Mouse (Mus musculus) liver, embryonic 13.5 days (tissue): Measurements from ENCODE around the gene Shank1. TPM values are rescaled to one million over a fixed set of nuclear protein-coding genes. Genes with fewer than 3 reads are reported as not detected.

Experiments used
- ATAC-seq: fragments of 200-750 bp; cut with Nextera tagmentation; 2 replicates; pipeline ENCODE4 v1.8.0; 2017; ENCODE audit warnings: low read depth, mild to moderate bottlenecking, moderate number of reproducible peaks, moderate library complexity
- DNase-seq: peaks from one replicate; pipeline ENCODE4 v3.0.0; 2022
- H3K27ac ChIP-seq: fragments of 300-500 bp; sonication (generic); 2 replicates; pipeline ENCODE4 v1.5.1; 2015; ENCODE audit warnings: moderate library complexity, mild to moderate bottlenecking, inconsistent platforms
- H3K27me3 ChIP-seq: fragments of 300-500 bp; sonication (generic); 2 replicates; pipeline ENCODE4 v1.6.1; 2015; ENCODE audit warnings: mild to moderate bottlenecking, inconsistent platforms
- H3K36me3 ChIP-seq: fragments of 300-500 bp; sonication (generic); 2 replicates; pipeline ENCODE4 v1.6.1; 2015; ENCODE audit warnings: mild to moderate bottlenecking, inconsistent platforms
- H3K4me1 ChIP-seq: fragments of 300-500 bp; sonication (generic); replicated peaks from 2 replicates; pipeline ENCODE4 v1.6.1; 2015; ENCODE audit warnings: inconsistent platforms
- H3K4me2 ChIP-seq: fragments of 300-500 bp; sonication (generic); 2 replicates; pipeline ENCODE4 v1.6.1; 2015; ENCODE audit warnings: inconsistent platforms, mild to moderate bottlenecking, moderate library complexity
- H3K4me3 ChIP-seq: fragments of 300-500 bp; sonication (generic); replicated peaks from 2 replicates; pipeline ENCODE4 v1.5.1; 2015; ENCODE audit warnings: mild to moderate bottlenecking, inconsistent platforms
- H3K9ac ChIP-seq: fragments of 300-500 bp; sonication (generic); 2 replicates; pipeline ENCODE4 v1.6.1; 2015; ENCODE audit warnings: mild to moderate bottlenecking, inconsistent platforms
- H3K9me3 ChIP-seq: fragments of 300-500 bp; sonication (generic); replicated peaks from 2 replicates; pipeline ENCODE4 v1.6.1; 2016; ENCODE audit warnings: inconsistent platforms
- WGBS: fragments of 180-500 bp; shearing (Covaris S2); methylation state at CpG from one replicate; pipeline ENCODE4 v1.1.7; 2015; ENCODE audit not compliant: insufficient replicate concordance; 5-methylcytosine and 5-hydroxymethylcytosine counted together
- polyA plus RNA-seq: library from polyadenylated mRNA; unstranded; fragments of >200 nt; fragmentation: Nextera tagmentation; extraction: Ambion mirVana; gene quantifications from 2 replicates; pipeline ENCODE4 v1.2.1, GENCODE M21; 2015

Gene Shank1
- polyA plus RNA-seq, 1 experiment from 2014 or later: 0.06 TPM

DNA sequence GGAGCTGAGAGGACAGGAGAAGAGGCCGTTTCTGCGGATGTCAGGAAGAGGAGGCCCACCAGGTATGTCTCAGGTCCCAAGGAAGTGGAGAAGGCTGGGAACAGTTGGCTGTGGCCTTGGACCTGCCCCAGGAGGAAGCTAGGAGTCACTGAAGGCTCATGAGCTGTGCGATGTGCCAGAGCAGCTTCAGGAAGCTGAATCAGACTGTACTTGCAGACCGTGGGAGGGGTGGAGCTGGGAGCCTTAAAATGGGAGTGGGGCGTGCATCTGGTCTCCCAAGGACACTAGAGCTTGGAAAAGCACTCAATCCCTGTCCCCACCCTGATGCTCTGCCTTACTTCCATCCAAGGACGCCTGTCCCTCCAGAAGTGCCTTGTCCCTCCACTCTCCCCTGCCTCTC lies 16.6 kb downstream of the Shank1 start:
- Histone ChIP-seq H3K27me3 (peaks cover 25% of the 10 kb centered on the region; the same call in 1 of the 2 replicates), H3K9me3 (no peaks in the 10 kb centered on the region), H3K9ac (no peak overlapping the region), H3K4me3 (no peak overlapping the region), H3K27ac (no peak overlapping the region), H3K4me1 (no peaks in the 10 kb centered on the region), H3K36me3 (no peaks in the 10 kb centered on the region), H3K4me2 (no peak overlapping the region)
- DNase-seq: no peak
- WGBS: 33% methylated on average over 6 of the region's 6 CpGs
- ATAC-seq: no peak

GRCm38 (mm10) chr7:44332336-44332735 lies 22.3 kb downstream of the Shank1 start:
- Histone ChIP-seq H3K9me3 (no peaks in the 10 kb centered on the region), H3K4me3 (no peak overlapping the region), H3K27me3 (peaks cover 54% of the 10 kb centered on the region), H3K27ac (no peak overlapping the region), H3K9ac (no peak overlapping the region), H3K36me3 (no peaks in the 10 kb centered on the region), H3K4me2 (no peak overlapping the region), H3K4me1 (no peaks in the 10 kb centered on the region)
- no peak for DNase-seq
- no peak for ATAC-seq
- WGBS: 30% methylated on average over 3 of the region's 3 CpGs

- no peaks in the 10 kb centered on the region for H3K9me3 ChIP-seq
- H3K4me2 ChIP-seq: no peak overlapping the region
- H3K4me1 ChIP-seq: no peaks in the 10 kb centered on the region
- H3K27ac ChIP-seq: no peak overlapping the region
- H3K36me3 ChIP-seq: no peaks in the 10 kb centered on the region
- no peak overlapping the region for H3K9ac ChIP-seq
- no peak for ATAC-seq
- H3K27me3 ChIP-seq: peaks cover 65% of the 10 kb centered on the region
- DNase-seq: no peak
- 54% methylated on average over 14 of the region's 14 CpGs for WGBS
- H3K4me3 ChIP-seq: no peak overlapping the region
Measured at GRCm38 (mm10) chr7:44334139-44334538, 24.1 kb downstream of the Shank1 start.

DNA sequence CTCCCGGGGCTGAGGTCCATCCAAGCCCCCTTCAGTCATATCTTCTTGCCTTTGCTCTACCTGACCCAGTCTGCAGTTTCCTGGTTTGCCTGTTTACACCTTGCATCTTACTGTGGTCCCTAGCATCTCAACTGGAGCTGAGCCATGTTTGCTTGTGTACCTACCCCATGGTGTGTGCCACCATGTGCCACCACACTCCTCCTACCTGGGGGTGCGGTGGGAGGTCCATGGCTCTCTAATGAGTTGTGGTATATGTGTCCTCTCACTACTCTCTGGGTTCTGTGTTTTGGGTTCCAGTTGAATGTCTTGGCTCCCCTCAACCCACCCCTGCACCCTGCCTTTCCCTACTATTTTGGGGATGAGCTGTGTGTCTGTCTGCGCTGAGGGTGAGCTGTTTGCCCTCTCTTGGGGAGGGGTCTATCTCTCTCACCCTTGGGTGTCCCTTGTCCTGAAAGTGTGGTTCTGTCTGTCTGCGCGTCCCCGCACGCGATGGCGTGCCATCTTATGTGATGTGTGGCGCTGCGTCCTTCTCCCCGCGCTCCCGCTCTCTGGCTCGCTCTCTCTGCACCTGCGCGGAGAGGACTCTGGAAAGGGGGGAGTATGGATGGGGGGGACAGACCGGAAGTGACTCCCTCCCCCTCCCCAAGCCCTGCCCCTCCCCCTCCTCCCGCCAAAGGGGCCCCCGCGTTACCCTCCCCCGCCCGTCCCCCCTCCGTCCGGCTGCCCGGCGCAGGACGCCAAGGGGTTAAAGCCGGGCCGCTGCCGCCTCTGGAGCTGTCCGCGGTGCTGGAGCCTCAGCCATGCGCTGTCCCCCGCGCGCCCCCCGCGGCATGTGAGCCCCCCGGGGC lies 25.2 kb downstream of the Shank1 start:
- Histone ChIP-seq H3K9me3 (no peaks in the 10 kb centered on the region), H3K27ac (no peak overlapping the region), H3K27me3 (peaks cover 76% of the 10 kb centered on the region), H3K4me2 (peak overlapping the region; percentile 46), H3K4me1 (no peaks in the 10 kb centered on the region), H3K9ac (no peak overlapping the region), H3K4me3 (peak overlapping the region; percentile 26), H3K36me3 (no peaks in the 10 kb centered on the region)
- no peak for DNase-seq
- no peak for ATAC-seq
- 5% methylated on average over 33 of the region's 40 CpGs for WGBS

- Histone ChIP-seq H3K27me3 (peaks cover 85% of the 10 kb centered on the region), H3K27ac (no peak overlapping the region), H3K36me3 (no peaks in the 10 kb centered on the region), H3K4me3 (peak overlapping the region; percentile 26), H3K4me1 (no peaks in the 10 kb centered on the region), H3K9me3 (no peaks in the 10 kb centered on the region), H3K9ac (no peak overlapping the region), H3K4me2 (peak overlapping the region; percentile 46)
- WGBS: 5% methylated on average over 52 of the region's 54 CpGs
- DNase-seq: no peak
- no peak for ATAC-seq
Measured at GRCm38 (mm10) chr7:44336046-44337021, 26.3 kb downstream of the Shank1 start.

DNA sequence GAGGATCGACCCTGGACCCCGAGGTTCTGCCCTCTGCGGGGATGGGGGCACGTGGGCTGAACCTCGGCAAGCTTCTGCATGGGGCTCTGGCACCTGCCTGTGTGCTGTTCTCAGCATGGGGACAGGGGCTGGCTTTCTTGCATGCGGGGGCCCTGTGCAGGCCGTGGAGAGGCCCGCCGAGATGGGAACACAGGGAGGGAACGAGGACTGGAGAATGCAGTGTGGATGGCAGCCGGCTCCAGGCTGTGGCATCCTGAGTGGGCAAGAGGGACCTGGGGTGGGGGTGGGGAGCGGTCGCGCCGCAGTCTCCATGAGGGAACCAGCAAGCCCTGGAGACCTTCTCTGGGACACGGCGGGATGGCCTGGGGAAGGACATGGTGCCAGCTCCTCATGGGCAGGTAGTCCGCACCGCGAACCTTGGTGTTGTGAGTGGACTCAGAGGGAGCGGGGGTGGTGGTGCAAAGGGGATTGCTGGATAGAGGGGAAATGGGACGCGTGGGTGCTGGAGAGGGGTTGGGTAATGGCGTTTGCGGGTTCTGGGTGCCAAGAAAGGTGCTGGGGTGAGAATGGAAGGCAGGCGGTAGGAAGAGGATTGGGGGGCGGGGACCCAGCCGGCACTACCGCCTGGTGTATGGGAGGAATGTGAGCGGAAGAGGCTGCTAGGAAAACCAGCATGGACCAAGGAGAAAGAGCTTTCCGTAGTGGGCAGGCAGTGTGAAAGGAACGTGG lies 27.2 kb downstream of the Shank1 start:
- no peak overlapping the region for H3K4me2 ChIP-seq

GRCm38 (mm10) chr7:44340226-44340625 lies 30.2 kb downstream of the Shank1 start:
- WGBS: 44% methylated on average over 6 of the region's 6 CpGs
- Histone ChIP-seq H3K9me3 (no peaks in the 10 kb centered on the region), H3K4me2 (no peak overlapping the region), H3K36me3 (no peaks in the 10 kb centered on the region), H3K4me3 (no peak overlapping the region), H3K27ac (no peak overlapping the region), H3K9ac (no peak overlapping the region), H3K4me1 (no peaks in the 10 kb centered on the region), H3K27me3 (peaks cover 84% of the 10 kb centered on the region)
- ATAC-seq (no peak), DNase-seq (no peak)

More for the DNA sequence above, 27.2 kb downstream of the Shank1 start:
- DNase-seq (no peak), ATAC-seq (no peak)
- Histone ChIP-seq H3K27me3 (peaks cover 90% of the 10 kb centered on the region), H3K4me1 (no peaks in the 10 kb centered on the region), H3K27ac (no peak overlapping the region), H3K4me3 (no peak overlapping the region), H3K9me3 (no peaks in the 10 kb centered on the region), H3K9ac (no peak overlapping the region), H3K36me3 (no peaks in the 10 kb centered on the region)
- WGBS: 5% methylated on average over 32 of the region's 32 CpGs

DNA sequence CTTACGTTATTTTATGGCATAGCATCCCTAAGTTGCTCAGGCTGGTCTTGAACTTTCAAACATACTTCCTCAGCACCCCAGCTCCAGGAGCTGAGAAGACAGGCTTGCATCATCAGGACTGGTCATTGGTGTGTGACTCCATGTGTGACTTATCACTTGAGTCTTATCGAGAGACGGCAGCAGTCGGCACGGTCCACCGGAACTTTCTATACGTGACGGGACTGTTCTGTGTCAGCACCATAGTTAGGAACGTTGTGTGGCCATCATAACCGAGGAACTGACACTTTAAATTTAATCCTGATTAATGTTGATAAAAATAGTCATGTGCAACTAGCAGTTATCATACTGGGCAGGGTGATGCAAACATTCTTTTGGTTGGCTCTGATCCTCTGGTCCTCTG lies 31.1 kb downstream of the Shank1 start:
- 77% methylated on average over 10 of the region's 10 CpGs for WGBS
- ATAC-seq: no peak
- Histone ChIP-seq H3K27me3 (peaks cover 79% of the 10 kb centered on the region), H3K4me3 (no peak overlapping the region), H3K36me3 (no peaks in the 10 kb centered on the region), H3K9ac (no peak overlapping the region), H3K9me3 (no peaks in the 10 kb centered on the region), H3K4me2 (no peak overlapping the region), H3K4me1 (no peaks in the 10 kb centered on the region), H3K27ac (no peak overlapping the region)
- DNase-seq: no peak

- Histone ChIP-seq H3K9ac (no peak overlapping the region), H3K9me3 (no peaks in the 10 kb centered on the region), H3K27me3 (peaks cover 73% of the 10 kb centered on the region), H3K36me3 (no peaks in the 10 kb centered on the region), H3K27ac (no peak overlapping the region), H3K4me3 (no peak overlapping the region), H3K4me1 (no peaks in the 10 kb centered on the region), H3K4me2 (no peak overlapping the region)
- ATAC-seq (no peak), DNase-seq (no peak)
- WGBS: 32% methylated on average over 5 of the region's 5 CpGs
Measured at GRCm38 (mm10) chr7:44341714-44342113, 31.7 kb downstream of the Shank1 start.

GRCm38 (mm10) chr7:44343459-44344015 lies 33.5 kb downstream of the Shank1 start:
- no peak overlapping the region for H3K4me2 ChIP-seq
- WGBS: 12% methylated on average over 11 of the region's 11 CpGs
- no peaks in the 10 kb centered on the region for H3K9me3 ChIP-seq
- H3K27ac ChIP-seq: no peak overlapping the region
- ATAC-seq (no peak; the same call in 1 of the 2 replicates), DNase-seq (no peak)
- no peak overlapping the region for H3K9ac ChIP-seq
- H3K4me1 ChIP-seq: no peaks in the 10 kb centered on the region
- H3K27me3 ChIP-seq: peaks cover 68% of the 10 kb centered on the region
- no peaks in the 10 kb centered on the region for H3K36me3 ChIP-seq
- H3K4me3 ChIP-seq: no peak overlapping the region
